Mouse (Mus musculus): Measurements from ENCODE around the gene Psd. TPM values are rescaled to one million over a fixed set of nuclear protein-coding genes. Genes with fewer than 3 reads are reported as not detected.

The Psd gene
- polyA plus RNA-seq, 1 experiment from 2014 or later: 31.0 TPM

GRCm38 (mm10) chr19:46307781-46308180, 19.2 kb downstream of the Psd start:
- ATAC-seq: no peak
- no peaks in the 10 kb centered on the region for H3K9me3 ChIP-seq (replicated peaks)
- H3K9ac ChIP-seq: no peak overlapping the region
- H3K27me3 ChIP-seq: peaks cover 46% of the 10 kb centered on the region
- H3K4me2 ChIP-seq: no peak overlapping the region
- no peak overlapping the region for H3K4me3 ChIP-seq
- 76% methylated on average over 16 of the region's 16 CpGs for WGBS
- H3K36me3 ChIP-seq (ENCODE audit: poor library complexity, severe bottlenecking): peaks cover 17% of the 10 kb centered on the region; the same call in 1 of the 2 replicates
- no peak overlapping the region for H3K27ac ChIP-seq
- peaks cover 28% of the 10 kb centered on the region for H3K4me1 ChIP-seq

- Histone ChIP-seq H3K4me1 (peaks cover 28% of the 10 kb centered on the region), H3K27ac (no peak overlapping the region), H3K36me3 (ENCODE audit: poor library complexity, severe bottlenecking) (peaks cover 8% of the 10 kb centered on the region; the same call in 1 of the 2 replicates), H3K4me2 (no peak overlapping the region), H3K27me3 (peaks cover 42% of the 10 kb centered on the region), H3K9me3 (replicated peaks) (no peaks in the 10 kb centered on the region), H3K9ac (no peak overlapping the region), H3K4me3 (no peak overlapping the region)
- 90% methylated on average over 9 of the region's 9 CpGs for WGBS
- ATAC-seq: no peak
Measured at GRCm38 (mm10) chr19:46306751-46307289, 20.1 kb downstream of the Psd start.

GRCm38 (mm10) chr19:46306268-46306610, 20.7 kb downstream of the Psd start:
- Histone ChIP-seq H3K4me3 (peak overlapping the region; percentile 56; the same call in 1 of the 2 replicates), H3K4me1 (peaks cover 28% of the 10 kb centered on the region), H3K4me2 (peak overlapping the region; percentile 94), H3K27ac (no peak overlapping the region), H3K9ac (0 out of 2 replicates have a peak overlapping the region, but pooled peaks have one; percentile 12), H3K27me3 (peaks cover 42% of the 10 kb centered on the region), H3K9me3 (replicated peaks) (no peaks in the 10 kb centered on the region), H3K36me3 (ENCODE audit: poor library complexity, severe bottlenecking) (0 out of 2 replicates have a peak, but pooled peaks cover 4% of the 10 kb centered on the region)
- ATAC-seq: no peak
- 53% methylated on average over 5 of the region's 5 CpGs for WGBS

GRCm38 (mm10) chr19:46305432-46306267, 21.3 kb downstream of the Psd start:
- Histone ChIP-seq H3K4me1 (peaks cover 28% of the 10 kb centered on the region), H3K4me3 (peak overlapping the region; percentile 56), H3K4me2 (peak overlapping the region; percentile 94), H3K9ac (peak overlapping the region; percentile 69), H3K27me3 (peaks cover 42% of the 10 kb centered on the region), H3K36me3 (ENCODE audit: poor library complexity, severe bottlenecking) (no peaks in the 10 kb centered on the region), H3K9me3 (replicated peaks) (no peaks in the 10 kb centered on the region), H3K27ac (no peak overlapping the region)
- WGBS: under 1% methylated on average over 42 of the region's 43 CpGs
- ATAC-seq: peak; percentile 44

GRCm38 (mm10) chr19:46304908-46305333, 22.0 kb downstream of the Psd start:
- Histone ChIP-seq H3K4me2 (peak overlapping the region; percentile 94), H3K36me3 (ENCODE audit: poor library complexity, severe bottlenecking) (no peaks in the 10 kb centered on the region), H3K9me3 (replicated peaks) (no peaks in the 10 kb centered on the region), H3K4me3 (peak overlapping the region; percentile 56), H3K4me1 (peaks cover 28% of the 10 kb centered on the region), H3K9ac (peak overlapping the region; percentile 69), H3K27me3 (peaks cover 42% of the 10 kb centered on the region), H3K27ac (no peak overlapping the region)
- WGBS: 1% methylated on average over 34 of the region's 34 CpGs
- 0 out of 2 replicates have a peak, but pooled peaks have one; percentile 23 for ATAC-seq

- peak within 1 kb of the TSS; percentile 94 for H3K4me2 ChIP-seq
- H3K36me3 ChIP-seq (ENCODE audit: poor library complexity, severe bottlenecking): no peaks in the 10 kb centered on the region
- peak within 1 kb of the TSS; percentile 56 for H3K4me3 ChIP-seq
- 0% methylated on average over 39 of the region's 39 CpGs for WGBS
- H3K4me1 ChIP-seq: peaks cover 28% of the 10 kb centered on the region
- peak; percentile 80 for ATAC-seq
- no peaks in the 10 kb centered on the region for H3K9me3 ChIP-seq (replicated peaks)
- H3K9ac ChIP-seq: peak within 1 kb of the TSS; percentile 69
- 0 out of 2 replicates have a peak within 1 kb of the TSS, but pooled peaks have one; percentile 7 for H3K27ac ChIP-seq
- H3K27me3 ChIP-seq: peaks cover 42% of the 10 kb centered on the region
Measured at GRCm38 (mm10) chr19:46304216-46304841, 22.6 kb downstream of the Psd start, which contains the start of gene Nfkb2. Gene Nfkb2, plus strand, starts transcription at chr19:46304320.

- 60% methylated on average over 18 of the region's 18 CpGs for WGBS
Measured at GRCm38 (mm10) chr19:46303251-46304215, 23.4 kb downstream of the Psd start.

GRCm38 (mm10) chr19:46302551-46302950, 24.4 kb downstream of the Psd start:
- Histone ChIP-seq H3K36me3 (ENCODE audit: poor library complexity, severe bottlenecking) (no peaks in the 10 kb centered on the region), H3K4me3 (no peak overlapping the region), H3K9me3 (replicated peaks) (no peaks in the 10 kb centered on the region), H3K9ac (peak overlapping the region; percentile 18; the same call in 1 of the 2 replicates), H3K4me2 (no peak overlapping the region), H3K4me1 (peaks cover 23% of the 10 kb centered on the region), H3K27ac (no peak overlapping the region), H3K27me3 (peaks cover 29% of the 10 kb centered on the region)
- 90% methylated on average over 4 of the region's 4 CpGs for WGBS
- no peak for ATAC-seq

More at GRCm38 (mm10) chr19:46303251-46304215, 23.4 kb downstream of the Psd start:
- peak overlapping the region; percentile 56 for H3K4me3 ChIP-seq
- H3K27me3 ChIP-seq: peaks cover 39% of the 10 kb centered on the region
- peak overlapping the region; percentile 94 for H3K4me2 ChIP-seq
- peaks cover 23% of the 10 kb centered on the region for H3K4me1 ChIP-seq
- ATAC-seq: no peak
- H3K9me3 ChIP-seq (replicated peaks): no peaks in the 10 kb centered on the region
- no peak overlapping the region for H3K9ac ChIP-seq
- H3K36me3 ChIP-seq (ENCODE audit: poor library complexity, severe bottlenecking): no peaks in the 10 kb centered on the region
- H3K27ac ChIP-seq: no peak overlapping the region

GRCm38 (mm10) chr19:46300294-46301045, 26.5 kb downstream of the Psd start:
- no peak overlapping the region for H3K9ac ChIP-seq
- H3K4me1 ChIP-seq: peaks cover 16% of the 10 kb centered on the region
- no peak overlapping the region for H3K27ac ChIP-seq
- no peaks in the 10 kb centered on the region for H3K9me3 ChIP-seq (replicated peaks)
- no peak for ATAC-seq
- H3K36me3 ChIP-seq (ENCODE audit: poor library complexity, severe bottlenecking): no peaks in the 10 kb centered on the region
- H3K27me3 ChIP-seq: peaks cover 8% of the 10 kb centered on the region
- H3K4me2 ChIP-seq: no peak overlapping the region
- 41% methylated on average over 8 of the region's 8 CpGs for WGBS
- no peak overlapping the region for H3K4me3 ChIP-seq

GRCm38 (mm10) chr19:46296938-46297337, 30.0 kb downstream of the Psd start:
- H3K36me3 ChIP-seq (ENCODE audit: poor library complexity, severe bottlenecking): no peaks in the 10 kb centered on the region
- no peak for ATAC-seq
- no peak overlapping the region for H3K4me2 ChIP-seq
- H3K4me1 ChIP-seq: no peaks in the 10 kb centered on the region
- H3K27me3 ChIP-seq: no peaks in the 10 kb centered on the region; the same call in 1 of the 2 replicates
- H3K9ac ChIP-seq: no peak overlapping the region
- H3K9me3 ChIP-seq (replicated peaks): no peaks in the 10 kb centered on the region
- WGBS: 74% methylated on average over 4 of the region's 4 CpGs
- no peak overlapping the region for H3K4me3 ChIP-seq
- no peak overlapping the region for H3K27ac ChIP-seq
